Mouse (Mus musculus): ENCODE measurements at regions not wholly inside any gene's neighbourhood (a gene's known extent, or its start where the extent isn't known, plus 50 kb on each side); places are given as distances from the start of the nearest gene placed in this dataset.

DNA sequence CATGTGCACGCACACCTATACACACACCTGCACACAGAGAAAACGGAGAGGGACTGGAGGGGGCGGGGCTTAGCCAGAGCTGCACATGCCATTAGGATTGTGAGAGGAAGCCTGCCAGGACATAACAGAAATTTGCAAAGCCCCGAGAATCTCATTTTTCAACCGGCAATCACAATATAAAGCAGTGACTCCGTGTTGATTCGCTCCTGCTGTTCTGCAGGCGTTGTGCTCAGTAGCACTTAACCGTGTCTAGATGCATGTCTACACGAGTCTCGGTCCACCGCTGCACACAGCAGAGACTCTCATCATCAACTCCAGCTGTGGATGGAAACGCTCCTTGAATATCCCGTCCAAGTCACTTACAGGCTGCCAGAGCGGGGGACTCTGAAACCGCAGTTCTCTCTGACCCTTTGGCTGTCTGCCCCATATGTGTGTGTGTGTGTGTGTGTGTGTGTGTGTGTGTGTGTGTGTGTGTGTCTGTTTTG, 260.1 kb upstream of the Sulf2 start:
- H3K27me3 ChIP-seq (ENCODE audit: control insufficient read depth, insufficient read depth, low read length): 0 out of 2 replicates have a peak, but pooled peaks cover 2% of the 10 kb centered on the region
- WGBS: 82% methylated on average over 16 of the region's 16 CpGs
- H3K4me1 ChIP-seq (replicated peaks; ENCODE audit: control insufficient read depth, insufficient read depth, low read length): peaks cover 6% of the 10 kb centered on the region; the same call in 1 of the 2 replicates

DNA sequence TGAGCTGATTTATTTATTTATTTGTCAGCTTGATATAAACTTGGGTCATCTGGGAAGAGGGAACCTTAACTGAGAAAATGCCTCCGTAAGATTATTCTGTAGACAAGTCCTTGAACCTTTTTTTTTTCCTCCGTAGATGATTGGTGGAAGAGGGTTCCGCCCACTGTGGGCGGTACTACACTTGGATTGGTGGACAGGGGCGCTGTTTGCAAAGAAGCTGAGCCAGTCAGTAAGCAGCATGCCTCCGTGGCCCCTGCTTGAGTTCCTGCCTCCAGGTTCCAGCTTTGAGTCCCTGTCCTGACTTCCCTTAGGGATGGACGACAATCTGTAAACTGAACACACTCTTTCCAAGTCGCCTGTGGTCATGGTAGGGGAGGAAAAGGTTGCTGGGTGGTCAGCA, 259.4 kb upstream of the Sulf2 start:
- no peak overlapping the region for H3K4me3 ChIP-seq (ENCODE audit: low read depth, low read length)
- 0 out of 2 replicates have a peak, but pooled peaks cover 2% of the 10 kb centered on the region for H3K27me3 ChIP-seq (ENCODE audit: control insufficient read depth, insufficient read depth, low read length)
- ATAC-seq (replicated peaks; ENCODE audit: low FRiP score) (no peak), DNase-seq (ENCODE audit: low spot score) (no peak)
- H3K9ac ChIP-seq (ENCODE audit: low read length): no peak overlapping the region
- no peak overlapping the region for H3K27ac ChIP-seq (ENCODE audit: low read depth, low read length)
- 88% methylated on average over 8 of the region's 8 CpGs for WGBS
- no peaks in the 10 kb centered on the region for H3K36me3 ChIP-seq (ENCODE audit: control insufficient read depth, insufficient read depth, low read length)
- no peaks in the 10 kb centered on the region for H3K9me3 ChIP-seq (ENCODE audit: control insufficient read depth, low read length)
- no peak overlapping the region for H3K4me2 ChIP-seq (ENCODE audit: low read depth, low read length, severe bottlenecking)
- peaks cover 6% of the 10 kb centered on the region; the same call in 1 of the 2 replicates for H3K4me1 ChIP-seq (replicated peaks; ENCODE audit: control insufficient read depth, insufficient read depth, low read length)

More for the DNA sequence above, 260.1 kb upstream of the Sulf2 start:
- Histone ChIP-seq H3K4me2 (ENCODE audit: low read depth, low read length, severe bottlenecking) (no peak overlapping the region), H3K9me3 (ENCODE audit: control insufficient read depth, low read length) (no peaks in the 10 kb centered on the region), H3K36me3 (ENCODE audit: control insufficient read depth, insufficient read depth, low read length) (no peaks in the 10 kb centered on the region), H3K4me3 (ENCODE audit: low read depth, low read length) (no peak overlapping the region), H3K9ac (ENCODE audit: low read length) (no peak overlapping the region), H3K27ac (ENCODE audit: low read depth, low read length) (no peak overlapping the region)
- DNase-seq (ENCODE audit: low spot score) (no peak), ATAC-seq (replicated peaks; ENCODE audit: low FRiP score) (no peak)

DNA sequence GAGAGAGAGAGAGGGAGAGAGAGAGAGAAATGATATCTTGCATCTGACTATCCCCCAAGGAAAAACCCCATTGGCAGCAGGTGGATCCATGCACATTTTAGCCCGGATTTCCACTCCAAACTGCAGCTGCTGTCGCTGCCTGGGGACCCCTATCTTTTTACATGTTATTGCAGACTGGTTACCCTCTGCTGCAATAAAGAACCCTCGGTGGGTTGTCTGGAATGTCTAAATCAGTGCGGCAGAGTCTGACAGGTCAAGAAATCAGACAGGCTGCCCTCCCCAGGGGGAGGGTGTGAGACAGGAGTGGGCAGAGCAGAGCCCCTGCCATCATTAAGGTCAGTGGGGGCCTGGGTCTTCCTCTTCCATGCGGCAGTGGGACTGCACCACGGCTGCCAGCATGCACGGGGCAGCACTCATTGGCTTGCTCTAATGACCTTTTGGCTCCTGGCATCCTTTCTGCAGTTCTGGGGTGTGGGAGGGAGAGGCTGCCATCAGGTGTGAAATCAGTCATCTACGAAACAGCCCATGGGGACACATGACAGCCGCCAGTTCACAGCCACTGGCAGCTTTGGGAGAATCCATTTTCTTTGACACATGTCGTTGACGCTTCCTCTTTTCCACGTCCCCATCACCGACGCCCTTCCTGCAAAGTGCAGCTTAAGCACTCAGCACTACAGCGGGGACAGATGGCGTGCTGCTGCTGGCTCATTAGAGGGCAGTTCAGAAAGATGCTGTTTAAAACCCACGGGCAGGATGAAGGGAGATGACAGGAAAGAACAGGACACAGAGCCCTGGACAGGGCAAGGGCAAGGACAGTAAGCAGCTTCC, 256.8 kb upstream of the Sulf2 start:
- 0 out of 2 replicates have a peak, but pooled peaks have one; percentile 7 for ATAC-seq (replicated peaks; ENCODE audit: low FRiP score)

DNA sequence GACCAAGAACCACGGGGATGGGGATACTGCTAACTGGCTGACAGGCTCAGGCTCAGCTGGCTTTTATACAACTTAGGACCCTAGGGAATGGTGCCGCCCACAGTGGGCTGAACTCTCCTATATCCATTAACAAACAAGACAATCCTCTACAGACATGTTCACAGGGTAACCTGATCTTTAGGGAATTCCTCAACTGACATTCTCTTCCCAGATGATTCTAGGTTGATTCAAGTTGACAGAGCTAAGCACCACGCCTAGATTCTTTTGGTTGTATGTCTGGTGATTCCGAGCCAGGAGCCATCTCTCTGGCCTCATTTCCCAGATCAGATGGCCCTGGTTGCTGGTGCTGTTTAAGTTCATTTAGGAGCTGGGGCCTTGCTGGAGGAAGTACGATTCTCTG, 253.9 kb upstream of the Sulf2 start:
- H3K9me3 ChIP-seq (ENCODE audit: control insufficient read depth, low read length): no peaks in the 10 kb centered on the region
- ATAC-seq (replicated peaks; ENCODE audit: low FRiP score): no peak
- no peaks in the 10 kb centered on the region for H3K36me3 ChIP-seq (ENCODE audit: control insufficient read depth, insufficient read depth, low read length)
- no peak overlapping the region for H3K4me2 ChIP-seq (ENCODE audit: low read depth, low read length, severe bottlenecking)
- DNase-seq (ENCODE audit: low spot score): no peak
- peaks cover 6% of the 10 kb centered on the region; the same call in 1 of the 2 replicates for H3K4me1 ChIP-seq (replicated peaks; ENCODE audit: control insufficient read depth, insufficient read depth, low read length)
- H3K27me3 ChIP-seq (ENCODE audit: control insufficient read depth, insufficient read depth, low read length): no peaks in the 10 kb centered on the region
- no peak overlapping the region for H3K4me3 ChIP-seq (ENCODE audit: low read depth, low read length)
- H3K9ac ChIP-seq (ENCODE audit: low read length): no peak overlapping the region
- WGBS: 89% methylated on average over 5 of the region's 5 CpGs
- H3K27ac ChIP-seq (ENCODE audit: low read depth, low read length): no peak overlapping the region

More for the DNA sequence above, 256.8 kb upstream of the Sulf2 start:
- peaks cover 6% of the 10 kb centered on the region; the same call in 1 of the 2 replicates for H3K4me1 ChIP-seq (replicated peaks; ENCODE audit: control insufficient read depth, insufficient read depth, low read length)
- DNase-seq (ENCODE audit: low spot score): no peak
- H3K4me2 ChIP-seq (ENCODE audit: low read depth, low read length, severe bottlenecking): no peak overlapping the region
- H3K36me3 ChIP-seq (ENCODE audit: control insufficient read depth, insufficient read depth, low read length): no peaks in the 10 kb centered on the region
- H3K9ac ChIP-seq (ENCODE audit: low read length): no peak overlapping the region
- no peaks in the 10 kb centered on the region for H3K27me3 ChIP-seq (ENCODE audit: control insufficient read depth, insufficient read depth, low read length)
- 53% methylated on average over 17 of the region's 17 CpGs for WGBS
- H3K9me3 ChIP-seq (ENCODE audit: control insufficient read depth, low read length): no peaks in the 10 kb centered on the region
- H3K27ac ChIP-seq (ENCODE audit: low read depth, low read length): 0 out of 2 replicates have a peak overlapping the region, but pooled peaks have one; percentile 18
- H3K4me3 ChIP-seq (ENCODE audit: low read depth, low read length): no peak overlapping the region

DNA sequence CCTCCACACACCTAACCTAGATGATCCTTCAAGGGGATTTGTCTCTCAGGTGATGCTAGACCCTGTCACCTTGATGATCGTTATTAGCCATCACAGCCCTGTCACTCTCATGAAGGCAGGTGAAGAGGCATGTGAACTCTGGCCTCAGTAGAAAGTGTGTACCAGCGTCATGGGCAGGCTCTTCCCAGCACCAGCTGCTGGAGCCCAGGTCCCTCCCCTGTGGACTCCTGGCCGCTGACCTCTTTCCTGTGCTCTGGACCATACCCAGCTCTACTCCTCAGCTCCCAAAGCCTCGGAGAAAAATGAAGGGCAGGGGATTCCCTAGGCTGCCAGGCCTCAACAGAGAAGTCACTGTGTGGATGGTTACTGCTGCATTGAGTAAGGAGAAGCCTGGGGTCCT, 253.3 kb upstream of the Sulf2 start:
- Histone ChIP-seq H3K27me3 (ENCODE audit: control insufficient read depth, insufficient read depth, low read length) (no peaks in the 10 kb centered on the region), H3K27ac (ENCODE audit: low read depth, low read length) (no peak overlapping the region), H3K4me2 (ENCODE audit: low read depth, low read length, severe bottlenecking) (no peak overlapping the region), H3K4me3 (ENCODE audit: low read depth, low read length) (no peak overlapping the region), H3K4me1 (replicated peaks; ENCODE audit: control insufficient read depth, insufficient read depth, low read length) (peaks cover 6% of the 10 kb centered on the region; the same call in 1 of the 2 replicates), H3K9me3 (ENCODE audit: control insufficient read depth, low read length) (no peaks in the 10 kb centered on the region), H3K36me3 (ENCODE audit: control insufficient read depth, insufficient read depth, low read length) (no peaks in the 10 kb centered on the region), H3K9ac (ENCODE audit: low read length) (no peak overlapping the region)
- WGBS: 90% methylated on average over 4 of the region's 4 CpGs
- DNase-seq (ENCODE audit: low spot score): no peak
- ATAC-seq (replicated peaks; ENCODE audit: low FRiP score): no peak

DNA sequence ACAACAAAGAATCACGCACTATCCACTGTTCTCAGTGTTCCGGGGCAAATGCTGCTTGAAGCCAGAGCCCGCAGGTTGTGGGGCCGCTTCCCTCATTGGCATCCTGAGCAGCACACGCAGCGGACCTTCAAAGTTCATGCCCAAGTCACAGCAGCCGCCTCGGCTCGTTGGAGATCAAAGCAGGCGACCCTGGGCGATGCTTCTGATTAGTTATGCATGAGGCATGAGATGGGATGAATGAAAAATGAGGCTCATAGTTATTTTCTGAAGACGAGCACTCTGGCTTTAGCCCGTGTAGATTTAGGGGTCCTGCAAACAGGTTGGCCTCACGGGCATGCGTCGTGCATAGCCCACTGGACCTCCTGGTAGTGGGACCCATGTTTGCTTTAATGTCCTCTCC, 252.5 kb upstream of the Sulf2 start:
- Histone ChIP-seq H3K4me1 (replicated peaks; ENCODE audit: control insufficient read depth, insufficient read depth, low read length) (peaks cover 6% of the 10 kb centered on the region; the same call in 1 of the 2 replicates), H3K9me3 (ENCODE audit: control insufficient read depth, low read length) (no peaks in the 10 kb centered on the region), H3K27ac (ENCODE audit: low read depth, low read length) (no peak overlapping the region), H3K4me2 (ENCODE audit: low read depth, low read length, severe bottlenecking) (no peak overlapping the region), H3K27me3 (ENCODE audit: control insufficient read depth, insufficient read depth, low read length) (no peaks in the 10 kb centered on the region), H3K36me3 (ENCODE audit: control insufficient read depth, insufficient read depth, low read length) (no peaks in the 10 kb centered on the region), H3K4me3 (ENCODE audit: low read depth, low read length) (no peak overlapping the region), H3K9ac (ENCODE audit: low read length) (no peak overlapping the region)
- DNase-seq (ENCODE audit: low spot score) (no peak), ATAC-seq (replicated peaks; ENCODE audit: low FRiP score) (no peak)
- WGBS: 71% methylated on average over 16 of the region's 16 CpGs

DNA sequence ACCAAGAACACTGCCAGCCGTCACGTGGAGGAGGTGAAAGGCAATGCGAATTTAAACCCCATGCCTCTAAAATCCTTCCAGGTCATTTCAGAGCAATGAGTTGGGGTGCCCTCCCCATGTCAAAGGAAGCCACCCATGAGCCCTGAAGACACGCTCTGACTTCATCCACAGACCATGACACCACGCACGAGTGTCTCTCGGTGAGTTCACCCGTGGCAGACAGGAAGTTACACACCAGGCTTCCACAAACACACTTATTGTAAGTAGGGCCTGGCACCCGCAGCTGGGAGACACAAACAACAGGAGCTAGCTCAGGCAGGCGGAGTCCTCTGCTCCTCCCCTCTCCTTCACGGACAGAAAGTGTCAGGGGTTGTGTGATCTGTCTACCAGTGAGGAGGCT, 251.4 kb upstream of the Sulf2 start:
- no peak overlapping the region for H3K27ac ChIP-seq (ENCODE audit: low read depth, low read length)
- H3K4me1 ChIP-seq (replicated peaks; ENCODE audit: control insufficient read depth, insufficient read depth, low read length): no peaks in the 10 kb centered on the region; the same call in 1 of the 2 replicates
- no peak overlapping the region for H3K9ac ChIP-seq (ENCODE audit: low read length)
- no peak for ATAC-seq (replicated peaks; ENCODE audit: low FRiP score)
- H3K27me3 ChIP-seq (ENCODE audit: control insufficient read depth, insufficient read depth, low read length): no peaks in the 10 kb centered on the region
- no peaks in the 10 kb centered on the region for H3K36me3 ChIP-seq (ENCODE audit: control insufficient read depth, insufficient read depth, low read length)
- H3K4me3 ChIP-seq (ENCODE audit: low read depth, low read length): no peak overlapping the region
- WGBS: 82% methylated on average over 11 of the region's 11 CpGs
- H3K4me2 ChIP-seq (ENCODE audit: low read depth, low read length, severe bottlenecking): no peak overlapping the region
- DNase-seq (ENCODE audit: low spot score): no peak
- H3K9me3 ChIP-seq (ENCODE audit: control insufficient read depth, low read length): no peaks in the 10 kb centered on the region

DNA sequence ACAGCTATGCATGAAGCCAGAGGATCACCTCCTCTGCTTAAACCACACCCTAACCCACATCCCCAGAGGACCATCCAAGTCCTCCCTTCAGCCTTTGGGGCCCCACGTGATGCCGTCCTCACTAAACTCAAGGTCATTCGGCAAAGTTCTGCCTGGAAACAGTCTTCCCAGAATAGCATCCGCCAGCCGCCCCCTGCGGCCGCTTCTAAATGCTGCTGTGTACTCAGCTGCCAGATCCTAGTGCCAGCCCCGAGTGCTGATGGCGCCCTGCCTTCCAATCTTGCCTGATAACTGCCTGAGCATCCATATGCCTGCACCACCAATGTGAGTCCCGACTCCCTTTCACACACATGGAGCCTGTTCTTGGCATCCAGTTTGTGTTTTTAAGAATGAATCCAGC, 247.9 kb upstream of the Sulf2 start:
- no peak overlapping the region for H3K27ac ChIP-seq (ENCODE audit: low read depth, low read length)
- DNase-seq (ENCODE audit: low spot score) (no peak), ATAC-seq (replicated peaks; ENCODE audit: low FRiP score) (no peak)
- H3K27me3 ChIP-seq (ENCODE audit: control insufficient read depth, insufficient read depth, low read length): no peaks in the 10 kb centered on the region
- H3K4me3 ChIP-seq (ENCODE audit: low read depth, low read length): no peak overlapping the region
- H3K9ac ChIP-seq (ENCODE audit: low read length): no peak overlapping the region
- H3K4me2 ChIP-seq (ENCODE audit: low read depth, low read length, severe bottlenecking): no peak overlapping the region
- WGBS: 83% methylated on average over 10 of the region's 10 CpGs
- no peaks in the 10 kb centered on the region; the same call in none of the 2 replicates for H3K4me1 ChIP-seq (replicated peaks; ENCODE audit: control insufficient read depth, insufficient read depth, low read length)
- no peaks in the 10 kb centered on the region for H3K9me3 ChIP-seq (ENCODE audit: control insufficient read depth, low read length)
- H3K36me3 ChIP-seq (ENCODE audit: control insufficient read depth, insufficient read depth, low read length): no peaks in the 10 kb centered on the region
